Mouse (Mus musculus) layer of hippocampus, adult 18-20 months (tissue): ENCODE results near the gene Bcar3. TPM values are rescaled to one million over a fixed set of nuclear protein-coding genes. Genes with fewer than 3 reads are reported as not detected.
A peak's percentile ranks its signal among the peaks of the same experiment; 100 is the strongest.

ENCODE experiments used
- DNase-seq, 2 experiments: peaks; one replicate each; pipeline ENCODE4 v3.0.0; 2022; ENCODE audit warnings: low spot score in 2 of 2
- total RNA-seq, 2 experiments: library from RNA; stranded (reverse); gene quantifications; 2 replicates each; pipeline ENCODE4 v1.2.3; 2021

The Bcar3 gene
- total RNA-seq, 2 experiments from 2014 or later = 8.8 to 9.8 TPM

GRCm38 (mm10) chr3:122478735-122479134, 184.8 kb downstream of the Bcar3 start:
- DNase-seq = no peak

DNA sequence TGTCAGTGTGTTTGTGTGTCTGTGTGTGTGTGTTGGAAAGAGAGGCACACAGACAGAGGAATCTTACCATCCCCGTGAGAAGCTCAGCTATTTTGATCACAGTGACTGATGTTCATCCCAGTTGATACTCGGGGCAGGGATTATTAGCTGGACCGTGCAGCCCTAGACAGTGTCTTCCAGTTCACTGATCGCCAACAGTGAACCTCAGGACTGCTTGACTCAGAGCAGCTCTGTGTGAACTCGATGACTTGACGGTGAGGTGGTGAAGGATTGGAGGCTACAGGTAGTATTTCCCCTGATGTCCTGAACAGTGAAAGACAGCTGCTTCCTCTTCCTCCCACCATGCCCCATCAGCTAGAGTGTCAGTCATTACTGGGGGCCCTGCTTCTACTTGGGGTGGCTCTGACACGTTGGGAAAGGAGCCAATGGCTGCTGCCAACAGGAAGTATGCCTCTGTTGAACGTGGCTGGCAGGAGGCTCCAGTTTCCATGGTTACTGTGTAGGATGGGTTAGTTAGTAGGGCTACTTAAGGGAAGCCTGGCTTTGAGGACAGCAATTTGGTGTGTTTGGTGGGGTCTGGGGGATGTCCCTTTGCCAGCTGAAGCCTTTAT, 186.2 kb downstream of the Bcar3 start:
- peak; percentile 46 to 59 for DNase-seq

DNA sequence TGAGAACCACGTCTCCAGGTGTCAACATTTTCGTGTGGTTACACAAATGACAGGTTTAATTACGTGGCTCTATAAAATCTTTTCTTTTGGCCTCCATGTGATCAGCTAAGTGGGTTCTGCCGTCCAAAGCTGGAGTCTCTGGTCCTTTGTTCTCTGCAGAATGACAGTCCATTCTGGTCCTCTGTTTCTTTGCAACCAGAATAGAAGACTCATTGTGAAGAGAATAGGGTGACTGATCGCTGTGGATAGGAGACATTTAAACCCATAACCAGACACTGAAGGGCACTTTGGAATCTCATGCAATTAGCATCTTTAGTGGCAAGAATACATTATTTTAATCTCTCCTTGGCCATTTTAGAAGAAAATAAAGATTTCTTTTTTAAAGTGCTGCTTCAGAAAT, 187.1 kb downstream of the Bcar3 start:
- no peak for DNase-seq

- DNase-seq = no peak
Observed at GRCm38 (mm10) chr3:122481891-122482739, 188.2 kb downstream of the Bcar3 start.

DNA sequence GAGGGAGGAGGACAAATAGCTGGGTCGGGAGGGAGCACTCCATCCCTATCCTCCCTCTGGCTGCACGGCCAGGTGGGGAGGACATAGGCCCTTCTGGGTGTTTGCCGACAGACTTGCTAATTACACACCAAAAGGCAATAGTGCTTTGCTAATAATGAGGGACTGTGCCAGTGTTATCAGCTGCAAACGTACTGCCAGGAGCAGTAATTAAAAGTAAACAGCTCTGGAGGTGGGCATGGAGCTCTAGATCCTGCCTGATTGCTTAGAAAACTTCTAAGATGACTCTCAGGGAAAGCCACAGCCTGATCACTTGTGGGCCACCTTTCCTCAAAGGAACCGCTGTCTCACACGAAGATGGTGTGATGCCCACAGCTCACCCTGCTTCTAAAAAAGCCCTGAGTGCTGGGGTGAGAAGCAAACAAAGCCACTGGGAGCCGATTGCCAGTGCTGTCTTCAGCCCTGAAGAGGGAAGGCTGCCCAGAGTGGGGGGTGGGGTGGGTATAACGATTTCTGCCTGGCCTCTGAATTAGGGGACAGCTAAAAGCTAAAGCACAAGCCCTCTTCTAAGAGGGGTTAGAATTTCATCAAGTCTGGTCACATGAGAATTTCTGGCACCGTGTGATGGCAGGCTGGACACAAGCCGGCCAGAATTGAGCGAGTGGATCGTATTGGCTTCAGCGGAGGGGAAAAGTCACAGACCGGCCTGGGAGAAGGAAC, 189.3 kb downstream of the Bcar3 start:
- no peak for DNase-seq

DNA sequence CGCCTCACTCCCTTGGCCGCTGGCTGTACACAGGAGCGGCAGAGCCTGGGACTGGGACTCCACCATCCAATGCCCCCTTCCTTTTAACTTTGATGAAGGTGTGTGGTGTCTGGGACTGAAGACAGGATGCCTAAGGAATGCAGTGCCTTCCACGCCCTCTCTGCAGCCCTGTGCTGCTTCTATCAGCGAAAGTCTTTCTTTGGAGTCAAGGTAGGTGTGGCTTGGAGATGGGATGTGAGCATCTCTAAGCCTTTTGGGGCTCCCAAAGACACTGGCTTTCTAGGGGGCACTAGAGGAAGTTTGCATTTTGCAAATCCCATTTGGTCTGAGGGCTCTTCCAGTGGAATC, 189.8 kb downstream of the Bcar3 start:
- no peak for DNase-seq

- DNase-seq = no peak
Observed at GRCm38 (mm10) chr3:122484301-122484700, 190.4 kb downstream of the Bcar3 start.

DNA sequence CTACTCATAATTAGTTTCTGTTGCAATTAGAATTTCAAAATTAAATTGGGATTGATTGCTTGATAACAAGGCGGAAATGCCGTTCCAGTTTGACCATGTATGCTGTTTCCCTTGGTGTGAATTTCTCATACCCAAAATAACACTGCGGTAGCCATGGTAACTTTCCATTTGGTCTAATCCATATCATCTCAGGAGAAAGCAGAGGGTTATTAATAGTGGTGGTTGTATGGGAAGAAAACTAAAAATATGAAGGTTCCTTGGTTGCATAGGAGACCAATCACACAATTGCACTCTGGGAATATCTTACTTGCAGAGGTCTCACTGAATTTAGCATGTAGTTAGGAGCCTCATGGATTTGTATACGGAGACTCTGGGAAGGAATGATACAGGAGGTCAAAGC, 191.8 kb downstream of the Bcar3 start:
- DNase-seq = no peak

DNA sequence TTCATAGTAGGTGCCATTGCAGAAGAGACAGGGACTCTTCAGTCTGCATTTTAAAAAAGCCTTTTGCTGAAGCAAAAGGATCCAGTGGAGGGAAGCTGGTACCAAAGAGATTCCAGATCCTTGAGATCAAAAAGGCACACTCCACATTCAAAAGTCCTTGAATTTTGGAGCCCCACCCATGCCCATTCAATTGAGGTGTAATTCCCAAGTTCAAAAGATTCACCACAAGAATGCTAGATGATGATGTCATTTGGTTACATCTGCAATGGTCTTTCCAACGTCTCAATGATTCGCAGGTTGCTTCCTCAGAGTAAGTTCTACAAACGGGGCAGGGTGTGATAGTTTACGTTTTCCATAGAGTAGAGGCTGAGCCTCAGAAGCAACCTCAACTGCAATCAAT, 192.3 kb downstream of the Bcar3 start:
- DNase-seq = no peak

DNA sequence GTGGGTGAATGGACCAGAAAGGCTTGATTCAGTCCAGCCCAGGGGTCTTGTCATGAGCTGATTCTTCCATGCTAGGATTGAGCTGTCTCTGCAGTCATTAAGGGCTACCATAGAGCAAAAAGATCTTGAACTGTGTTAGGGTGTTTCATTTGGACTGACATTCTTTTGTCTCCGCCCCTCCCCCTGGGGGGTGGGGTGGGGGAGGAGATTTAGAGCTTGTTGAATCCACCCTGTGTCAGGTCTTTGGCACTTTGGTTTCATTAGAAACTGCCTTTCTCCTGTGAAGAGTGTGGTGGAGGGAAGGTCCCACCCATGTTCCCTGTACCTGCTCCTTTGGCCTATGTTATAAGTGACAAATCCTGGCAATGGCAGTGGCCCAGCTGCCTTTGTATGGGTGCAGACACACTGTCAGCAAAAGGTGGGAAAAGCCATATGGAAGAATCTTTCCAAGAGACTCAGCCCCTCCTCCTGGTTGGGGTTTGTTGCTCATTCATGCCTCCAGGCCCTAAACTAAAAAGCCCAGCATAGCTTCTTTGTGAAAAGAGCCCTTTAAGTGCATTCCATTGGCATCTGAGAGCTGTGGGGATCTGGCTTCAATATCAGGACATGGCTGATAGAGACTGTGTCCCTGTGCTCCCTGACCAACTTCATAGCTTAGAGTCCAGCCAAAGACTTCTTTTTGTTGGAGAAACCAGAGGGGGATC, 194.3 kb downstream of the Bcar3 start:
- DNase-seq = no peak

- DNase-seq = no peak
Observed at GRCm38 (mm10) chr3:122490574-122490973, 196.6 kb downstream of the Bcar3 start.

DNA sequence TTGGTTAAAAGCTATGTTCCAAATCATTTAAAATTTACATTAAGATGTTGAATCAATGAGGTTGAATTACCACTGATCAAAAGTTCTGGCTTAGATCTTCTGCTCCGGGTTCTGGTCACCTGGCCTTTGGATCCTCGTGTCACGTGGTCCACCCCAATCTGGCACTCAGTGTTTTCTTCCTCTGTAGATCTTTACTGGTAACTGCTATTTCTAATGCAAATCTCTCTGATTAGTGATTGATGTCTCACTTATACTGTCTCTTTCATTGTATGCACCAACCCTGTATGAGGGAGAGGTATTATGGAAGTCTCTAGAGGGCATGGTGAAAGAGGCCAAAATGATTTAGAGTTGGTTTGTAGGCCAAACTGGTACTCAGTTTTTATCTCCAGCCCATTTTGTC, 198.1 kb downstream of the Bcar3 start:
- no peak for DNase-seq

GRCm38 (mm10) chr3:122492872-122493615, 199.1 kb downstream of the Bcar3 start:
- DNase-seq = no peak

GRCm38 (mm10) chr3:122494764-122495163, 200.8 kb downstream of the Bcar3 start:
- no peak for DNase-seq

DNA sequence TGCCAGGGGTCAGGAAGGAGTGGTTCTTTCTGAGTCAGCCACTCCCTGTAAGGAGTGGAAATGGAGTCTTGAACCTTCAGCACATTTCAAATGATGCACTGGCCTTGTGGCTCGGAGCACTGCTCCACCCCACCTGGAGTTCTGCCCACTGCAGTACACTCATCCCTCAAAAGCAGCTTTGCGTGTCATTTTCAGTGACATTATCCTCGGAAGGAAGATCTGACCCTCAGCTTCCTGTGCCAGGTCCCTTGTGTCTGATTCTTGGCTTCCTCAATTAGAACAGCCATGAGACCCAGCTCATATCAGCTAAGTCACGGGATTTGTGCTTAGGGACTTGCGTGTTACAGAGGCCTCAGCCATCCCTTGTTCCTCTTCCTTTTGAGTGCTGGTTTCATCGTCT, 203.9 kb downstream of the Bcar3 start:
- no peak for DNase-seq

- no peak for DNase-seq
Observed at GRCm38 (mm10) chr3:122498528-122498927, 204.6 kb downstream of the Bcar3 start.

- DNase-seq = no peak
Observed at GRCm38 (mm10) chr3:122499647-122500046, 205.7 kb downstream of the Bcar3 start.

GRCm38 (mm10) chr3:122500929-122501328, 207.0 kb downstream of the Bcar3 start:
- no peak for DNase-seq

DNA sequence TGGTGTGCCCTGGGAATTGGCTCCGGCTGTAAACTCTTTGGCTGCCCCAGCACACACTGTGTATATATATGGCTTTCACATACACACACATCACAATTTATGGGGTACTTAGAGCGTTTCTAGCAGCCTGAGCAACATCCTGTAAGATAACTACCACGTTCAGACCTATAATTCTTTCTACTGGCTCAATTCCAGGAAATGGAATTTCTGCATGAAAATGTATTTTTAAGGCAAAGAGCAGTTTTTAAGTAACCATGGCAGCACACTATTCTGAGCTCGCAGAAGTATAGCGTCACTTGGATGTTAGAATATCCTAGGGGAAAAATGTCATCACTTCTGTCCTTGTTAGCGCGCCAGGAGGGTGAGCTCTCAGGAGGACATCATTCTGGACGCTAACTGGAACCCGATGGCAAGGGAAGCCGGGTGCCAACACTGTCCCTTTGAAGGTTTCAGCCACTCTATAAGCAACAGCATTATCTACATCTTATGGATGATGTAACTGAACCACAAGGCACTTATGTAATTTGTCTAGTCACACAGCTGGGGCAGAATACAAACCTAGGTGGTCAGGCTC, 212.5 kb downstream of the Bcar3 start:
- DNase-seq = peak in 1 of 2 experiments; percentile 30

DNA sequence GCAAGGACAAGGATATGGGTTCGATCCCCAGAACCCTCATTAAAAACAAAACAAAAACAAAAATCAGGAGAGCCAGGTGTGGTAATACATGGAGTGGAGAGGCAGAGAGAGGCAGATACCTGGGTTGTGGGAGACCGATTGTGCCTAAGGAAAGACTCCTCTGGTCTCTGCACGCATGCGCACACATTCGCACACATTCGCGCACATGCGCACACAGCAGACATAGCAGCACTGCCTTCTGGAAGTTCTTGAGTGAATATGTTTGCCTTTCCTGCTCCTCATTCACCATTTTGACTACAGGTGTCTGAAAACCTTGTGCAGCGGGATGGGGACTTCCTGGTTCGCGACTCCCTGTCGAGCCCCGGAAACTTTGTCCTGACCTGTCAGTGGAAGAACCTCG, 213.9 kb downstream of the Bcar3 start:
- no peak for DNase-seq

DNA sequence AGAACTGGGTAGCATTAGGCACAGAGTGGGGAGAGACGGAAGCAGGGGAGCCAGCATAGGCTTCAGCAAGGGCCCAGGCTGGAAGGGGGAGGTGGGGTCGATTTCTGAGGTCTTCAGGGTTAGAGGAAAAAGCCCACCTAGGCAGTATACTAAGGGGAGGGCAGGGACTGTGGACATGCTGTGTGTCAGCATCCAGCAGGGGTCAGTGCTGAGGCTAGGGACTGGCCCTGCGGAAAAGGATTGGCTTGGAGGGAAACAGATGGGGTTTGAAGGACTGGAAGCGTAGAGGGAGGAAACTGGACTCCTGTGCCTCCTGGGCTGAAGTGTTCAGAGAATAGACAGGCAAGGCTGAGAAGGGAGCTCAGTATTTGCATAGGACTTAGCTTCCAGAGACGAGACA, 215.1 kb downstream of the Bcar3 start:
- no peak for DNase-seq
